In the genomic region with DNA sequence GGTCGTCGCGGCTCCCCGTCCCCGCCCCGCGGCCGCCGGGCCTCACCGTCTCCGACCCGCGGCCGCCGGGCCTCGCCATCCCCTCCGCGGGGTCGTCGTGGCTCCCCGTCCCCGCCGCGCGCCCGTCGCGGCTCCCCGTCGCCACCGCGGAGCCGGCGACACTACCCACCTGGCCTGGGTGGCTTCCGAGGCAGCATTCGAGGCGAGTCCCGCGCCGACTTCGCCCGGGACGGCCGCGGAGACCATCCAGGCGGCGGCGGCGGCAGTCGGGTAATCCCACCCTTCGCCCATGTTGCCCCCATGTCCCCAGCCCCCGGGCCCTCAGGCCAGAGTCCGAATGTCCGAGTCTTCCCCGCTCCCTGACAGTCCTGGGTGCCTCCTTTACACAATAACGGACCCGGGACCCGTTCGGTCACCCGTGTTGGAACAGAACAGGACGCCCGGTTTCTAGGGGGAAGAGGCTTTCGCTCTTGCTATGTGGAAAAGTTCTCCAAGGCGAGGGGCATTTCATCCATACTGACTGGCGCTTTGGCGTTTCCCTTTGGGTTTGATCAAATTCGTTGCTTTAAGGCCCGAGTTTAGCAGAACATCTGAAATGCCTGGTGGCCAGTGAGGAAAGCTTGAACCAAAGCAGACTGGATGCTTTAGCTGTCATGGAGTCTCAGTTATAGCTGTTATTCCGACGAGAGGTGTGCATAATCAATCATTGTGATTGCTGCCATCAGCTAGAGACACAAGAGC, we compare ENCODE assay signal across 8 mouse cellular contexts. TPM values are rescaled to one million over a fixed set of nuclear protein-coding genes. Genes with fewer than 3 reads are reported as not detected.
DNase-seq lines count a peak whose midpoint lies in the region; TF ChIP-seq lines count a peak whose summit lies in the region.

No protein-coding gene starts in this region.

- TF ChIP-seq POLR2A in cerebellum, adult 2 months (IDR thresholded peaks at IDR 0.05; ENCODE audit: borderline replicate concordance, insufficient read depth, low read length) = no peak
- no peak for TF ChIP-seq POLR2A in kidney, adult 2 months (IDR thresholded peaks at IDR 0.05; ENCODE audit: low read depth, low read length)

- H3K27ac ChIP-seq in cerebellum, adult 2 months (ENCODE audit: insufficient read depth, low read length) = no peak overlapping the region; the same call in 1 of the 2 replicates
- H3K27ac ChIP-seq in kidney, adult 2 months (ENCODE audit: insufficient read depth, low read depth, low read length) = peak overlapping the region; percentile 56; the same call in 1 of the 2 replicates

- H3K36me3 ChIP-seq in kidney, adult 2 months (ENCODE audit: control insufficient read depth, insufficient read depth, low read length) = no peaks in the 10 kb centered on the region

- WGBS in cerebellum, adult 2 months = under 1% methylated on average over 70 of the region's 70 CpGs
- WGBS in kidney, adult 2 months = under 1% methylated on average over 68 of the region's 70 CpGs

- H3K27me3 ChIP-seq in cerebellum, adult 2 months (ENCODE audit: control insufficient read depth, insufficient read depth, low read length) = no peaks in the 10 kb centered on the region
- H3K27me3 ChIP-seq in kidney, adult 2 months (replicated peaks; ENCODE audit: control insufficient read depth, insufficient read depth, low read length) = no peaks in the 10 kb centered on the region

- TF ChIP-seq CTCF in cerebellum, adult 2 months (IDR thresholded peaks at IDR 0.05; ENCODE audit: borderline replicate concordance, insufficient read depth, low read depth, low read length) = no peak
- TF ChIP-seq CTCF in kidney, adult 2 months (conservative IDR thresholded peaks at IDR 0.05; ENCODE audit: insufficient read depth, insufficient read length, low read depth, low read length) = no peak

- peak; percentile 17 to 20 for DNase-seq in layer of hippocampus, postnatal 25 days (ENCODE audit: extremely low spot score in 1 of 2, low spot score in 1 of 2)
- DNase-seq in layer of hippocampus, adult 9-10 months (ENCODE audit: low spot score) = no peak
- peak; percentile 22 to 52 for DNase-seq in cerebellum, adult 2 months
- DNase-seq in gastrocnemius, postnatal 4 days (ENCODE audit: low spot score in 2 of 2) = peak; percentile 30 to 34
- DNase-seq in kidney, adult 2 months = peak; percentile 46
- DNase-seq in lung, adult 18-20 months = peak; percentile 23 to 35
- DNase-seq in ovary, postnatal 36 days (ENCODE audit: low spot score) = peak; percentile 36
- peak; percentile 62 for DNase-seq in thymus, postnatal 4 days

- peak overlapping the region; percentile 78 for H3K4me3 ChIP-seq in cerebellum, adult 2 months (replicated peaks; ENCODE audit: insufficient read depth, low read depth, low read length)
- peak overlapping the region; percentile 89 for H3K4me3 ChIP-seq in kidney, adult 2 months (ENCODE audit: insufficient read depth, low read depth, low read length)

- H3K4me1 ChIP-seq in cerebellum, adult 2 months (ENCODE audit: control insufficient read depth, insufficient read depth, low read length) = no peaks in the 10 kb centered on the region
- peaks cover 9% of the 10 kb centered on the region; the same call in 1 of the 2 replicates for H3K4me1 ChIP-seq in kidney, adult 2 months (ENCODE audit: control insufficient read depth, insufficient read depth, low read length)

RNA-seq across cellular contexts. Expression of a gene that starts 0.7 kb away (rescaled TPM):
- 10 to 100 TPM; 51.3 to 69.7 TPM for total RNA-seq in layer of hippocampus, postnatal 25 days (2021)
- 27.4 and 27.8 TPM in 2 replicates for polyA plus RNA-seq in cerebellum, adult 2 months (2012; rRNA removed)
- total RNA-seq in gastrocnemius, postnatal 4 days (2021) = 10 to 100 TPM; 33.9 to 35.0 TPM
- polyA plus RNA-seq in kidney, adult 2 months (2012; rRNA removed) = 11.8 and 14.3 TPM in 2 replicates

RNA-seq across cellular contexts. Expression of a gene that starts 44.5 kb away (rescaled TPM):
- 1 to 10 TPM; 2.5 to 2.9 TPM for total RNA-seq in layer of hippocampus, postnatal 25 days (2021)
- 3.7 and 4.6 TPM in 2 replicates for polyA plus RNA-seq in cerebellum, adult 2 months (2012; rRNA removed)
- total RNA-seq in gastrocnemius, postnatal 4 days (2021) = 1 to 10 TPM; 3.7 to 4.8 TPM
- polyA plus RNA-seq in kidney, adult 2 months (2012; rRNA removed) = 2.9 and 3.7 TPM in 2 replicates

RNA-seq across cellular contexts. Expression of a gene that starts 54.0 kb away (rescaled TPM):
- total RNA-seq in layer of hippocampus, postnatal 25 days (2021) = under 1 TPM in 1 of 2 experiments, not detected in 1; 0.32 TPM
- polyA plus RNA-seq in cerebellum, adult 2 months (2012; rRNA removed) = 0.71 and 0.72 TPM in 2 replicates
- total RNA-seq in gastrocnemius, postnatal 4 days (2021) = under 1 TPM in 1 of 2 experiments, not detected in 1; 0.21 TPM
- polyA plus RNA-seq in kidney, adult 2 months (2012; rRNA removed) = 164 and 283 TPM in 2 replicates

RNA-seq across cellular contexts. Expression of a gene that starts 56.1 kb away (rescaled TPM):
- 10 to 100 TPM in 1 of 2 experiments, 1 to 10 TPM in 1; 8.8 to 11.7 TPM for total RNA-seq in layer of hippocampus, postnatal 25 days (2021)
- polyA plus RNA-seq in cerebellum, adult 2 months (2012; rRNA removed) = 17.2 and 18.6 TPM in 2 replicates
- total RNA-seq in gastrocnemius, postnatal 4 days (2021) = 1 to 10 TPM; 5.3 to 5.4 TPM
- 16.8 and 27.8 TPM in 2 replicates for polyA plus RNA-seq in kidney, adult 2 months (2012; rRNA removed)
